Mouse (Mus musculus) forebrain, postnatal 0 days (tissue): ENCODE results near the gene Pdcd1lg2. TPM values are rescaled to one million over a fixed set of nuclear protein-coding genes. Genes with fewer than 3 reads are reported as not detected.

ENCODE experiments used
- ATAC-seq: fragments of 200-750 bp; cut with Nextera tagmentation; 2 replicates; pipeline ENCODE4 v1.8.0; 2017; ENCODE audit warnings: mild to moderate bottlenecking, moderate library complexity
- DNase-seq: peaks from one replicate; pipeline ENCODE4 v3.0.0-alpha.2; 2015
- H3K27ac ChIP-seq: fragments of 300-500 bp; sonication (generic); 2 replicates; pipeline ENCODE4 v1.5.1; 2014; ENCODE audit warnings: low read depth, mild to moderate bottlenecking, antibody characterized with exemption, low read length, moderate library complexity, mixed read lengths
- H3K27me3 ChIP-seq: fragments of 300-500 bp; sonication (generic); 2 replicates; pipeline ENCODE4 v1.6.1; 2014; ENCODE audit warnings: mild to moderate bottlenecking, low read length, mixed read lengths; ENCODE audit not compliant: insufficient read depth
- H3K36me3 ChIP-seq: fragments of 300-500 bp; sonication (generic); 2 replicates; pipeline ENCODE4 v1.6.1; 2014; ENCODE audit warnings: mild to moderate bottlenecking, moderate library complexity; ENCODE audit not compliant: insufficient read depth
- H3K4me1 ChIP-seq: fragments of 300-500 bp; sonication (generic); 2 replicates; pipeline ENCODE4 v1.6.1; 2014; ENCODE audit warnings: antibody characterized with exemption; ENCODE audit not compliant: insufficient read depth
- H3K4me2 ChIP-seq: fragments of 300-500 bp; sonication (generic); 2 replicates; pipeline ENCODE4 v1.6.1; 2014; ENCODE audit warnings: low read depth, mild to moderate bottlenecking, moderate library complexity
- H3K4me3 ChIP-seq: fragments of 300-500 bp; sonication (generic); 2 replicates; pipeline ENCODE4 v1.5.1; 2014; ENCODE audit warnings: low read depth, low read length, mixed read lengths
- H3K9ac ChIP-seq: fragments of 300-500 bp; sonication (generic); 2 replicates; pipeline ENCODE4 v1.6.1; 2014; ENCODE audit warnings: mild to moderate bottlenecking
- H3K9me3 ChIP-seq: fragments of 300-500 bp; sonication (generic); 2 replicates; pipeline ENCODE4 v1.6.1; 2016; ENCODE audit warnings: low read length
- CTCF ChIP-seq: sonication (generic); IDR thresholded peaks from 2 replicates; pipeline ENCODE4 v1.5.1; 2016; ENCODE audit warnings: antibody characterized with exemption, control low read depth, low read depth
- WGBS: fragments of 180-500 bp; shearing (Covaris S2); extraction: QIAGEN DNeasy Blood & Tissue Kit; methylation state at CpG from one replicate; pipeline ENCODE4 v1.1.7; 2014; 5-methylcytosine and 5-hydroxymethylcytosine counted together
- polyA plus RNA-seq: library from polyadenylated mRNA; unstranded; fragments of >200 nt; fragmentation: Nextera tagmentation; extraction: Ambion mirVana; gene quantifications from 2 replicates; pipeline ENCODE4 v1.2.1, GENCODE M21; 2015
- total RNA-seq: library from RNA; depleted of rRNA; stranded (reverse); fragments of >200 nt; gene quantifications from 2 replicates; pipeline ENCODE4 v1.2.3, GENCODE M21; 2014

Pdcd1lg2 gene
- total and polyA plus RNA-seq, 2 experiments from 2014 or later = 0.19 TPM; not detected in 1

DNA sequence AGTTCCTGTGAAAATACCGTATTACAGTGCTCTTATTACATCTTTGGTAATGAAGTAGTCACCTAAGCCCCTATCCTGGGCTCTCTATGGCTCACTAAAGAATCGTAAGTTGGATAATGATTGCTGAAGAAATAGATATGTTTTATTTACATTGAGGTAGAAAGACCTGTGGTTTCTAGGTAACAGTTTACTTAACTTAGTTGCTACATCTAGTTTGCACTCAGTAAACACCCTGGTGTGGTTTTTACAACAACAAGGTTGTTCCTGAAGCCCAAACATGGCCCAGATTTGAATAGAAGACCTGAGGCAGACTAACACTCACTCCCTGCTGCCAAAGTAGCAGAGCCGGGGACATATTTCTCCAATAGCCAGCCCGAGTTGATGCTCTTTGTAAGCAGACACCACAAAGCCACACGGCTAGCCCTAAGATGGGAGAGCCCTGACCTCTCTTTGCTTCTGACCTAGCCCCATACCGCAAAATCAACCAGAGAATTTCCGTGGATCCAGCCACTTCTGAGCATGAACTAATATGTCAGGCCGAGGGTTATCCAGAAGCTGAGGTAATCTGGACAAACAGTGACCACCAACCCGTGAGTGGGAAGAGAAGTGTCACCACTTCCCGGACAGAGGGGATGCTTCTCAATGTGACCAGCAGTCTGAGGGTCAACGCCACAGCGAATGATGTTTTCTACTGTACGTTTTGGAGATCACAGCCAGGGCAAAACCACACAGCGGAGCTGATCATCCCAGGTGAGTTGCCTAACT is 30.7 kb upstream of the Pdcd1lg2 start:
- H3K4me2 ChIP-seq = no peak overlapping the region
- DNase-seq (no peak), ATAC-seq (no peak)
- H3K36me3 ChIP-seq = no peaks in the 10 kb centered on the region
- no peak overlapping the region for H3K9ac ChIP-seq
- no peak overlapping the region for H3K27ac ChIP-seq
- no peak for TF ChIP-seq CTCF
- no peak overlapping the region for H3K4me3 ChIP-seq
- no peaks in the 10 kb centered on the region for H3K9me3 ChIP-seq
- WGBS = 94% methylated on average over 14 of the region's 14 CpGs
- H3K4me1 ChIP-seq = no peaks in the 10 kb centered on the region
- no peaks in the 10 kb centered on the region for H3K27me3 ChIP-seq

DNA sequence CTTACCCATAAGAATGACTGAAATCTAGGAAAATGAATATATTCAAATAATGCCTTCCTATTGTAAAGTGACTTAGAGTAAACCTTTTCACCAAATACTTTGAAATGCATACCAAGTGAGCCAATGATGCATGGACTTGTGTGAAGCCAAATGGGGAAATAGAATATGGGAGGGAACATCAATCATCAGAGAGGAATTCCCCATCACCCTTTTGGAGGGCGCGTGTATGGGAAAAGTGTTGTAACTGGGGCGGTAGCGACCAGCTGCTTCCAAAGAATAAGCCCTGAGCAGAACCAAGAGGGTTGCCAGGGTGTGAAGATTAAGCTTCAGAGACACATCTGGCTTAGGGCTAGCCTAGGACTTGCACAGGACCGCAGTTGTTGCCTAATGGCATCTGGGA is 27.4 kb upstream of the Pdcd1lg2 start:
- Histone ChIP-seq H3K4me3 (no peak overlapping the region), H3K36me3 (no peaks in the 10 kb centered on the region), H3K4me2 (no peak overlapping the region), H3K9ac (no peak overlapping the region), H3K9me3 (no peaks in the 10 kb centered on the region), H3K27me3 (no peaks in the 10 kb centered on the region), H3K27ac (no peak overlapping the region), H3K4me1 (no peaks in the 10 kb centered on the region)
- WGBS = 96% methylated on average over 5 of the region's 5 CpGs
- no peak for TF ChIP-seq CTCF
- DNase-seq = no peak
- no peak for ATAC-seq

DNA sequence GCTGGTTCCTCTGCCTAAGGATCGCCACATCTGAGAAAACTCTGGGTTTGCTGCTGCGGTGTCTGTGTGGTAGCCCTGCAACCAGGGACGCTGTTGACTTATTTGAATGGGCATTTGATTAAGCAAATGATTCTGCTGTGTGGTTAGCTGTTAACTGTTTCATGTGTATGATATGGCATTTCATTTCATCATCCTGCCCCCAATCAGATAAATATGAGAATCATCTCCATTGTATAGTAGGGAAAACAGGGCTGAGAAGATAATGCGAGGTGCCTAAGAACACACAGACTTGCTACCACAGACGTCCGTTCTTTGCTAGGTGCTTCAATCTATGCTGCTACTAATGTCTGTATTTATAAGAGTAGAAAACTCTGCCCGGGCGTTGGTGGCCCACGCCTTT is 26.3 kb upstream of the Pdcd1lg2 start:
- H3K4me2 ChIP-seq = no peak overlapping the region
- no peaks in the 10 kb centered on the region for H3K4me1 ChIP-seq
- H3K27ac ChIP-seq = no peak overlapping the region
- H3K27me3 ChIP-seq = no peaks in the 10 kb centered on the region
- no peak for TF ChIP-seq CTCF
- DNase-seq = no peak
- 87% methylated on average over 9 of the region's 9 CpGs for whole genome bisulfite sequencing
- no peaks in the 10 kb centered on the region for H3K36me3 ChIP-seq
- H3K9me3 ChIP-seq = no peaks in the 10 kb centered on the region
- H3K9ac ChIP-seq = no peak overlapping the region
- H3K4me3 ChIP-seq = no peak overlapping the region
- no peak for ATAC-seq

DNA sequence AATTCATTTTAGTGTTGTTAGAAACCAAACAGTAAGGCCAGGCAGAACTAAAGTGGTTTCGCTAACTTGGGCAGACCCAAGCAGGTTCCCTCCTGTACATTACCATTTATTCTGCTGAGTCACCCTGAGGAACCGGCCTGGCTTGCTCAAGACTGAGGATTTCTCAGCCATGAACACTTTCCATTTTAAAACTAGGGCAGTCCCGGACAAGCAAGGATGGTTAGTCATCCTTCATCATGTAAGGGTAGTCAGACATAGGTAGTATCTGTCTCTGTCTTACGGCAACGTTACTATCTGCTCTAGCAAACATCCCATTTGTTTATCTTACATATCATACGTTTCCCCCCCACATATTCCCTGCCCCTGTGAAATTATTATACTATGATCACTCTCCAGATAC is 25.7 kb upstream of the Pdcd1lg2 start:
- TF ChIP-seq CTCF = no peak
- ATAC-seq (no peak), DNase-seq (no peak)
- H3K4me1 ChIP-seq = no peaks in the 10 kb centered on the region
- H3K9ac ChIP-seq = no peak overlapping the region
- no peak overlapping the region for H3K4me2 ChIP-seq
- H3K27me3 ChIP-seq = no peaks in the 10 kb centered on the region
- no peaks in the 10 kb centered on the region for H3K36me3 ChIP-seq
- 88% methylated on average over 6 of the region's 6 CpGs for WGBS
- H3K27ac ChIP-seq = no peak overlapping the region
- H3K4me3 ChIP-seq = no peak overlapping the region
- H3K9me3 ChIP-seq = no peaks in the 10 kb centered on the region

DNA sequence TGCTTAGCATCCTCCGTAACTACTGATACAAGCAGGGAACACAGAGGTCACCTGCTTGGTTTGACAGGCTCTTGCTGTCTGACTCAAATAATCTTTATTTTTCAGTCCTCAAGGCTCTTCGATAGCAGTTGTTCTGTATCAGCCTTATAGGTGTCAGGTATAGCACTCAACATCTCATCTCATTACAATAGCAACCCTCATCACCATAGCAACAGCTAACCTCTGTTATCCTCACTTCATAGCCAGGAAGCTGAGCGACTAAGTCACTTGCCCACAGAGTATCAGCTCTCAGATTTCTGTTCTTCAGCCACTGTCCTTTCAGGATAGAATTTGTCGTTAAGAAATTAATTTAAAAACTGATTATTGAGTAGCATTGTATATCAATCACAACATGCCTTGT is 24.9 kb upstream of the Pdcd1lg2 start:
- no peaks in the 10 kb centered on the region for H3K36me3 ChIP-seq
- no peaks in the 10 kb centered on the region for H3K4me1 ChIP-seq
- no peak overlapping the region for H3K4me2 ChIP-seq
- TF ChIP-seq CTCF = no peak
- no peaks in the 10 kb centered on the region for H3K9me3 ChIP-seq
- no peak overlapping the region for H3K27ac ChIP-seq
- ATAC-seq (peak; percentile 54; the same call in 1 of the 2 replicates), DNase-seq (no peak)
- 80% methylated on average over 4 of the region's 4 CpGs for WGBS
- no peak overlapping the region for H3K4me3 ChIP-seq
- H3K9ac ChIP-seq = no peak overlapping the region
- H3K27me3 ChIP-seq = no peaks in the 10 kb centered on the region

DNA sequence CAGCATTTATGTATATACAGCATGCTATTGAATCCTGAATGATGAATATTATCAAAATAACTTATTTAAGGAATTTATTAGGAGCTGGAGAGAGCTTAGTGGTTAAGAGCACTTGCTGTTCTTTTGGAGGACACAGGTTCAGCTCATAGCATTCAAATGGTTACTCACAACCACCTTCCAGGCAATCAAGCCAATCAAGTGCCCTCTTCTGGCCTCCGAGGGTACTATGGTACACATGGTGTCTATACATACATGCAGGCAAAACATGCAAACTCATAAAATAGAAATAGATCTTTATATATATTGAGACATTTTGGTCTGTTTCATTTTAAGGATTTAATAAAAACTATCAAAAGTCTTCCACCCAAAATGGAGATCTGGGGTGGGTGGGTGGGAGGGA is 21.9 kb upstream of the Pdcd1lg2 start:
- TF ChIP-seq CTCF = no peak

DNA sequence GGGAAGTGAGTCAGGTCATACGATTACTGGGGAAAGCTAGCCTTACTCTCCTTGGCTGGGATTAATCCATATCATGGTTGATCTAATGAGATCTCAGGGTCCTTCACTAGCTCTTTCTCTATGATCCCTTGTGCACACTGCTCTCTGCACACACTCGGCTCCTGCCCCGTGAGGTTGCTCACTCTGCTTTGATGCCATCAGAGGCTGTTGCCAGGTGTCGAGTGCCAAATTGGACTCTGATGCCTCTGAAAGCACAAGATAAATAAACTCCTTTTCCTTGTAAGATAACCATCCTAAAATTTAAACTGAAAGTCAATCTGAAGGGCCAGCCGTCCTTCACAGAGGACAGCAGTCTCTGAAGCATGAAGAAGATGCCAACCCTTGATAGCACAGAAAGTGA is 20.2 kb upstream of the Pdcd1lg2 start:
- DNase-seq = no peak
- H3K4me1 ChIP-seq = no peaks in the 10 kb centered on the region
- WGBS = 83% methylated on average over 5 of the region's 5 CpGs

More for the DNA sequence above, 21.9 kb upstream of the Pdcd1lg2 start:
- no peaks in the 10 kb centered on the region for H3K36me3 ChIP-seq
- H3K27me3 ChIP-seq = no peaks in the 10 kb centered on the region
- WGBS = 96% methylated on average over 1 of the region's 1 CpGs
- no peak for ATAC-seq
- H3K4me3 ChIP-seq = no peak overlapping the region
- H3K4me2 ChIP-seq = no peak overlapping the region
- no peak for DNase-seq
- H3K9me3 ChIP-seq = no peaks in the 10 kb centered on the region
- H3K9ac ChIP-seq = no peak overlapping the region
- H3K4me1 ChIP-seq = no peaks in the 10 kb centered on the region
- H3K27ac ChIP-seq = no peak overlapping the region

More for the DNA sequence above, 20.2 kb upstream of the Pdcd1lg2 start:
- Histone ChIP-seq H3K27ac (no peak overlapping the region), H3K9me3 (no peaks in the 10 kb centered on the region), H3K36me3 (no peaks in the 10 kb centered on the region), H3K27me3 (no peaks in the 10 kb centered on the region), H3K4me3 (no peak overlapping the region), H3K4me2 (no peak overlapping the region), H3K9ac (no peak overlapping the region)
- TF ChIP-seq CTCF = no peak
- ATAC-seq = no peak
